Mouse (Mus musculus): ENCODE measurements at regions not wholly inside any gene's neighbourhood (a gene's known extent, or its start where the extent isn't known, plus 50 kb on each side); places are given as distances from the start of the nearest gene placed in this dataset.

DNA sequence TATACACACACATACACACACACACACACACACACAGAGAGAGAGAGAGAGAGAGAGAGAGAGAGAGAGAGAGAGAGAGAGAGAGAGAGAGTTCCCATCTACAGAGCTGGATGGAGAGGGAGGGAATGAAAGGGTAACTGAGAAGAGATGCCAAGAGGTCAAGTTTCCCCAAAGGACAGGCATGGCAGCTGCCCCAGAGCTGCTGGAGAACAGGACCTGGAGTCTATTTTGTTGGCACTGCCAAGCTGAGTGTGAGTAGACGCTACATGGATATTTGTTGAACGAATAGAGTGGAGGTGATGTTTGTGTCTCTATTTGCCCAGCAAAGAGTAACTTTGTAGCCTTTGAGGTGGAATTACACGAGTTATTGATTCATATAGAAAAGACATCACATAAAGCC is 50.2 kb upstream of the E2f3 start:
- no peak for ATAC-seq (ENCODE audit: low FRiP score, low TSS enrichment)
- Histone ChIP-seq H3K4me2 (replicated peaks; ENCODE audit: low read depth, low read length) (no peak overlapping the region), H3K27ac (ENCODE audit: low read depth, low read length) (no peak overlapping the region), H3K9me3 (ENCODE audit: control insufficient read depth, low read length) (no peaks in the 10 kb centered on the region), H3K9ac (ENCODE audit: low read depth, low read length) (no peak overlapping the region), H3K27me3 (ENCODE audit: control insufficient read depth, insufficient read depth, low read length) (no peaks in the 10 kb centered on the region), H3K4me1 (ENCODE audit: control insufficient read depth, insufficient read depth, low read length) (no peaks in the 10 kb centered on the region), H3K4me3 (ENCODE audit: low read length) (no peak overlapping the region), H3K36me3 (ENCODE audit: control insufficient read depth, insufficient read depth, low read length) (no peaks in the 10 kb centered on the region)
- 88% methylated on average over 3 of the region's 3 CpGs for WGBS

All from kidney, embryonic 14.5 days (tissue).